Mouse (Mus musculus): ENCODE measurements at regions not wholly inside any gene's neighbourhood (a gene's known extent, or its start where the extent isn't known, plus 50 kb on each side); places are given as distances from the start of the nearest gene placed in this dataset.

DNA sequence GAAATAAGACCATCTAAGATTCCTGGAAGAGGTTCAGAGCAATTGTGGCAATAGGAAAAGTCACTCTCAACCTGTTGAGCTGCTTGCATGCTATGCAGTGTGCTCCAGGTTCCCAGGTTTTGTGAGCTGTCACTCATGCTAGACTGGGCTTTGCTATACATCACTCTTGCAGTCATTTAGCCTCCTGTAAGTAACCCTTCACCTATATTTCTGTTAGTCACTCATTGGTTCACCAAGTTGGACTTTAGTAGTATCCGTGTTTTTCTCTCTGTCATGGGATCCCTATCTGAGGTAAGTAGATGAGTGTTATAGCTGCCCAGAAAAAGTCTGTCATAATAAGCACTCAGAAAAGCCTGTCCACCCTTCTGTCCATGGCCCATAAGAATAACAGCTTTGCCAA, 332.3 kb upstream of the Tbl1xr1 start:
- Histone ChIP-seq H3K27ac (ENCODE audit: low read length) (no peak overlapping the region), H3K4me3 (ENCODE audit: low read length) (no peak overlapping the region), H3K9me3 (ENCODE audit: control insufficient read depth, low read length) (no peaks in the 10 kb centered on the region), H3K4me1 (ENCODE audit: control insufficient read depth, insufficient read depth, low read length) (no peaks in the 10 kb centered on the region), H3K27me3 (replicated peaks; ENCODE audit: control insufficient read depth, insufficient read depth, low read length) (no peaks in the 10 kb centered on the region), H3K4me2 (ENCODE audit: low read depth, low read length) (no peak overlapping the region), H3K9ac (ENCODE audit: low read depth, low read length) (no peak overlapping the region), H3K36me3 (ENCODE audit: control insufficient read depth, insufficient read depth, low read length) (no peaks in the 10 kb centered on the region)
- ATAC-seq: no peak
- 87% methylated on average over 1 of the region's 1 CpGs for WGBS

DNA sequence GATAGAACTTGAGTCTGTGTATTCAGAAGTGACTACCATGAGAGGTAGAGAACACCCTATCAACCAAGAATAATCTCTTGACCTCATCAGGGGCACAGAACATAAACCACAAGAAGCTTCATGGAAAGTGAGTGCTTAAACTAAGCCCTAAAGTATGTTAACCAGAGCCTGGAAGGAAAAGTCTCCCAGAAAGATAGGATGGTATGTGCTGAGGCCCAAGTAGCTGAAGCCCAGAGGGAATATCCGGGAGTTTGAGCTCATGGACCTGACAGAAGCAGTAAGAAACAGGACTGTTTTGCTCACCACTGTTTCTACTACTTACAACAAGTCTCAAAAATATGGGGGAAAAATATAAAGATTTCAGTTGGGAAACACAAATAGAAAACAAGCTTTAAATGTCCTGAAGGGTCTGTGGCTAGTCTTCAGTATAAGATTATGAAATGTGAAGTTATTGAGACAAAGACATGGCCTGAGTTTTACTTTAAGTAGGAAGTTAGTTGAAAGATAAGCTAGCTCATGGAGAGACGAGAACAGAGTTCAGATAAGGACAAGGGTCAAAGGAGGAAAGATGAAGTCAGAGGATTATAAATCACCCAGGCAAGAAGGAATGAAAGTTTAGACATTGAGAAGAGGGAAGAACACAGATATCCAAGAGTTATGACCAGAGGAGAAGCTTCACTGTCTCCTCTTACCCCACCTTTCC, 315.8 kb upstream of the Tbl1xr1 start:
- no peak for ATAC-seq
- 59% methylated on average over 2 of the region's 2 CpGs for WGBS

DNA sequence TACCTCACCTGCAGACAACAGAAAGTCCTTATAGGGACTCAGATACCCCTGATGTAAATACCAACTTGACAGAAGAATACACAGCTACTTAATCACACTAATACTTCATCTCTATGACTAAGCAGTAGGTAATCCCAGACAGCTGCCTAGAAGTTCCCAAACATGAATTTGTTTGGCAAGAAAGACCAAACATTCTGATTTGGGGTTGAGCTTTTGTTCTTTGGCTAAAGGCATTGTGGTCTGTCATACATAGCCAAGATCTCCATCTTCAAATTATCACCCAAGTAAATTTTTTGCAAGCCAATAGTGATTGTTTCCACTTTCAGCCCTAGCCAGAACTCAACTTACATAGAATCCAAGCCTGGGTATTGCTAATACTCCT, 315.2 kb upstream of the Tbl1xr1 start:
- H3K27ac ChIP-seq (ENCODE audit: low read length): no peak overlapping the region
- H3K36me3 ChIP-seq (ENCODE audit: control insufficient read depth, insufficient read depth, low read length): no peaks in the 10 kb centered on the region
- H3K4me3 ChIP-seq (ENCODE audit: low read length): no peak overlapping the region
- no peaks in the 10 kb centered on the region for H3K9me3 ChIP-seq (ENCODE audit: control insufficient read depth, low read length)
- no peaks in the 10 kb centered on the region for H3K4me1 ChIP-seq (ENCODE audit: control insufficient read depth, insufficient read depth, low read length)
- ATAC-seq: no peak
- no peak overlapping the region for H3K4me2 ChIP-seq (ENCODE audit: low read depth, low read length)
- no peak overlapping the region for H3K9ac ChIP-seq (ENCODE audit: low read depth, low read length)
- H3K27me3 ChIP-seq (replicated peaks; ENCODE audit: control insufficient read depth, insufficient read depth, low read length): no peaks in the 10 kb centered on the region

More for the DNA sequence above, 315.8 kb upstream of the Tbl1xr1 start:
- Histone ChIP-seq H3K9me3 (ENCODE audit: control insufficient read depth, low read length) (no peaks in the 10 kb centered on the region), H3K27ac (ENCODE audit: low read length) (no peak overlapping the region), H3K4me2 (ENCODE audit: low read depth, low read length) (no peak overlapping the region), H3K9ac (ENCODE audit: low read depth, low read length) (no peak overlapping the region), H3K4me1 (ENCODE audit: control insufficient read depth, insufficient read depth, low read length) (no peaks in the 10 kb centered on the region), H3K27me3 (replicated peaks; ENCODE audit: control insufficient read depth, insufficient read depth, low read length) (no peaks in the 10 kb centered on the region), H3K4me3 (ENCODE audit: low read length) (no peak overlapping the region), H3K36me3 (ENCODE audit: control insufficient read depth, insufficient read depth, low read length) (no peaks in the 10 kb centered on the region)

DNA sequence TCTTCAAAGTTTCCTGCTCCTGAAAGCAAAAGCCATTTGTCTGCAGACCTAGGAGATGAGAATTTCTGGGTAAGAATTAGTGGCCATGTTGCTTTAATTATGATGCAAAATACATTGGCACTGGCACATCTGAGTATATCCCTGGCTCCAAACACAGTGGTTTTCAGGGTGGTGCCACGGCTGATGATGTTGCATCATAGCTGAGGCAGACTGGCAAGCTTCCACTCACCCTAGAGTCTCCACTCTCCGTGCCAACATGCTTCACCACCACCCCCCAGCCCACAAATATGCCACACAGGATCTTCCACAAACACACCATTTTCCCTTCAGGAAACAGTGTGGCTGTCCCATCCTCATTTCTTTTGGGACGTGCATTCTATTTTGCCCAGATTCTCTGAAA, 314.5 kb upstream of the Tbl1xr1 start:
- Histone ChIP-seq H3K4me1 (ENCODE audit: control insufficient read depth, insufficient read depth, low read length) (no peaks in the 10 kb centered on the region), H3K36me3 (ENCODE audit: control insufficient read depth, insufficient read depth, low read length) (no peaks in the 10 kb centered on the region), H3K9me3 (ENCODE audit: control insufficient read depth, low read length) (no peaks in the 10 kb centered on the region), H3K27ac (ENCODE audit: low read length) (no peak overlapping the region), H3K9ac (ENCODE audit: low read depth, low read length) (no peak overlapping the region), H3K4me3 (ENCODE audit: low read length) (no peak overlapping the region), H3K4me2 (ENCODE audit: low read depth, low read length) (no peak overlapping the region), H3K27me3 (replicated peaks; ENCODE audit: control insufficient read depth, insufficient read depth, low read length) (no peaks in the 10 kb centered on the region)
- no peak for ATAC-seq
- WGBS: 76% methylated on average over 3 of the region's 3 CpGs

DNA sequence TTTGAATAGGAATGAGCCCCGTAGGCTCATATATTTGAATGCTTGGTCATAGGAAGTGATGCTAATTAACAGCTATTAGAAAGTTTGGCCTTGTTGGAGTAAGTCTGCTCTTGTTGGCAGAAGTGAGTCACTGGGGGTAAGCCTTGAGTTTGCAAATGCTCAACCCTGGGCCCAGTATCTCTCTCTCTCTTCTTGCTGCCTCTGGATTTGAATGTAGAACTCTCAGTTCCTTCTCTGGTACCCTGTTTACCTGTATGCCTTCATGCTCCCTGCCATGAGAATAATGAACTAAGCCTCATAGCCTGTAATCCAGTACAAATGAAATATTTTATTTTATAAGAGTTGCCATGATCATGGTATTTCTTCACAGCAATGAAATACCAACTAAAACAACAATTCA, 308.4 kb upstream of the Tbl1xr1 start:
- 94% methylated on average over 1 of the region's 1 CpGs for WGBS
- Histone ChIP-seq H3K27me3 (replicated peaks; ENCODE audit: control insufficient read depth, insufficient read depth, low read length) (no peaks in the 10 kb centered on the region), H3K4me2 (ENCODE audit: low read depth, low read length) (no peak overlapping the region), H3K4me1 (ENCODE audit: control insufficient read depth, insufficient read depth, low read length) (peaks cover 2% of the 10 kb centered on the region; the same call in 1 of the 2 replicates), H3K4me3 (ENCODE audit: low read length) (no peak overlapping the region), H3K27ac (ENCODE audit: low read length) (no peak overlapping the region), H3K9me3 (ENCODE audit: control insufficient read depth, low read length) (no peaks in the 10 kb centered on the region), H3K36me3 (ENCODE audit: control insufficient read depth, insufficient read depth, low read length) (no peaks in the 10 kb centered on the region), H3K9ac (ENCODE audit: low read depth, low read length) (no peak overlapping the region)
- no peak for ATAC-seq

DNA sequence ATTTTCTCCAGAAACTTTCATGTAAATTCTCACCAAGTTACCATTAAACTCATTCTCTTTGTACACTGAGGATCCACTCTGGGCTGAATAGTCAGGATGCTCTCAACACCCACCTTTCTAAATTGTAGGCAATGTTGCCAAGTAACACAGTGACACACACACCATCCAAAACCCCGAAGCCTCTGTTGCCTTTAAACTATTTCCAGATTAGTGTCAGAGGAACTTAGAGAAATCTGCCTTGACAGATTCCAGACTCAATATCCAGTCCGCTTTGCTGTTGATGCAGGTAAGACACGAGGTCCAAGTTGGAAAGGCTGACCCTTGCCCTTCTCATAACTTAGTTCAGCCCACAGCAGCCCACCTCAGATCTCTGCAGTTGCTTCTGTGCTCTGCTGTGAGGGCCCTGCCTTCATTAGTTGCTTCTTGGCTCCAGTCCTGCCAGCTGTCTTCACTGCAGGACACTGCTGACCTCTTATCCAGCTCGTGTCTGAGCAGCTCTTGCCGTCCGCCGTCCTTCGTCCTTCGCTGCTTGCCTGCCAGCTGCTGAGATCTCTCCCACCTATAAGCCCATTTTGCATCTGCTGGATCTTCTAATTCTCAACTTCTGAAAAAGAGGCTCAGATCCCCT, 306.4 kb upstream of the Tbl1xr1 start:
- no peak overlapping the region for H3K9ac ChIP-seq (ENCODE audit: low read depth, low read length)
- no peak overlapping the region for H3K27ac ChIP-seq (ENCODE audit: low read length)
- WGBS: 52% methylated on average over 9 of the region's 9 CpGs
- no peak overlapping the region for H3K4me3 ChIP-seq (ENCODE audit: low read length)
- no peak for ATAC-seq
- no peaks in the 10 kb centered on the region for H3K9me3 ChIP-seq (ENCODE audit: control insufficient read depth, low read length)
- no peaks in the 10 kb centered on the region for H3K27me3 ChIP-seq (replicated peaks; ENCODE audit: control insufficient read depth, insufficient read depth, low read length)
- peaks cover 2% of the 10 kb centered on the region; the same call in 1 of the 2 replicates for H3K4me1 ChIP-seq (ENCODE audit: control insufficient read depth, insufficient read depth, low read length)
- H3K4me2 ChIP-seq (ENCODE audit: low read depth, low read length): no peak overlapping the region
- H3K36me3 ChIP-seq (ENCODE audit: control insufficient read depth, insufficient read depth, low read length): no peaks in the 10 kb centered on the region

DNA sequence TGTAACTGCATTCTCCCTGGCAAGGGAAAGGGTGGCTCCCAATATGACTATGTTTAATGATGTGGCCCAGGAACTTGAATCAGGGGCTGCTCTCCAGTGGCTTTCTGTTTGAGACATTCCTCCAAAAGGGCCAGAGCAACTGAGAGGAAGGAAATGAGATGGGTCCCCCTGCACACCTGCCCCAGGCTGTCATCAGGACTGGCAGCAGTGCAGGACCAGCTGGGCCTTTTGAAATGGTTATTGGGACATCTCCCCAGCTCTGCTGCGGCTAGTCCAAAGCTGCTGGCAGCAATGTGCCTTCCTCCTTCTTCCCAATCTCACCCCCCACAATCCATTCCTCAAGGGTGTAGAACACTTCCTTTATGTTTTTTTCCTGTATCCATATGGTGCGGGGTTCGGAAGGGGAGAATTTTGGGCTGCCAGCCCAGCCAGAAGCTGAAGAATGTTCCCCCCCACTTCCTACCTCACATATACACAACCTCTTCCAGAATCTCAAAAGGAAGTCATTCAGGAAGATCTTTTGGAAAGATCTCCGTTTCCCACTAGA, 304.6 kb upstream of the Tbl1xr1 start:
- H3K4me3 ChIP-seq (ENCODE audit: low read length): no peak overlapping the region
- H3K9me3 ChIP-seq (ENCODE audit: control insufficient read depth, low read length): no peaks in the 10 kb centered on the region
- H3K4me2 ChIP-seq (ENCODE audit: low read depth, low read length): no peak overlapping the region
- 66% methylated on average over 4 of the region's 4 CpGs for WGBS
- no peaks in the 10 kb centered on the region for H3K36me3 ChIP-seq (ENCODE audit: control insufficient read depth, insufficient read depth, low read length)
- H3K27me3 ChIP-seq (replicated peaks; ENCODE audit: control insufficient read depth, insufficient read depth, low read length): no peaks in the 10 kb centered on the region
- H3K9ac ChIP-seq (ENCODE audit: low read depth, low read length): no peak overlapping the region
- ATAC-seq: no peak
- H3K27ac ChIP-seq (ENCODE audit: low read length): no peak overlapping the region
- H3K4me1 ChIP-seq (ENCODE audit: control insufficient read depth, insufficient read depth, low read length): peaks cover 2% of the 10 kb centered on the region; the same call in 1 of the 2 replicates

DNA sequence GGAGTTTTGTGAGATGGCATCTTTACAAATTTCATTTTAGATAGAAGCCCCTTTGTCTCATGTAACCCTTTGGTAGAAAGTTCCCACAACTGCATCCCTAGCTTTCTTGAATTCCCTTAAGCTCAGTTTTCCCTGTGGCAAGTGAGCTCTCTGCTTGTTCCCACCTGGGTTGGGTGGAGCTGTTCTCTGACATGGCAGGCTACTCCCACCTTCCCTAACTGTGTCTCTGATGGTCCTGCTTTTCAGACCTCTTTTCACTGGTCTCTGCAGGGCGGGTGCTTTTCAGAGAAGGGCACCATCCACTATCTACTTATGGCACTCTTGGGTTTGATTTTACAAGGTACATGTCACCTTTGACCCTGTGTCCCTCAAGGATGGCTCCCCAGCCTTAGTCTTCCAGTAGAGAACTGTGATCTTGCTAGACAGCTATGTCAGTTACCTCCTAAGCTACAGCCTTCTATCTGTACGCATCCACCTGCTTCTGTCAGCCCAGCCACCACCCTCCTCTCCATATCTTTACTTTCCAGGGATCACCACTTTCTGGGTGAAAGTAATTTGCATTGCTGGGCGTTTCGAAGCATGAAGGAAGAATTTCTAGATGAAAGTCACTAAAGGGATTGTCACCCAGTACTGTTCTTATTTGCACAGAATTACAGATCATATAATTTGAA, 302.1 kb upstream of the Tbl1xr1 start:
- H3K27me3 ChIP-seq (replicated peaks; ENCODE audit: control insufficient read depth, insufficient read depth, low read length): no peaks in the 10 kb centered on the region
- no peak for ATAC-seq
- no peak overlapping the region for H3K9ac ChIP-seq (ENCODE audit: low read depth, low read length)
- H3K4me2 ChIP-seq (ENCODE audit: low read depth, low read length): no peak overlapping the region
- peaks cover 2% of the 10 kb centered on the region; the same call in 1 of the 2 replicates for H3K4me1 ChIP-seq (ENCODE audit: control insufficient read depth, insufficient read depth, low read length)
- no peaks in the 10 kb centered on the region for H3K9me3 ChIP-seq (ENCODE audit: control insufficient read depth, low read length)
- no peak overlapping the region for H3K27ac ChIP-seq (ENCODE audit: low read length)
- no peaks in the 10 kb centered on the region for H3K36me3 ChIP-seq (ENCODE audit: control insufficient read depth, insufficient read depth, low read length)
- H3K4me3 ChIP-seq (ENCODE audit: low read length): no peak overlapping the region
- WGBS: 84% methylated on average over 4 of the region's 4 CpGs

DNA sequence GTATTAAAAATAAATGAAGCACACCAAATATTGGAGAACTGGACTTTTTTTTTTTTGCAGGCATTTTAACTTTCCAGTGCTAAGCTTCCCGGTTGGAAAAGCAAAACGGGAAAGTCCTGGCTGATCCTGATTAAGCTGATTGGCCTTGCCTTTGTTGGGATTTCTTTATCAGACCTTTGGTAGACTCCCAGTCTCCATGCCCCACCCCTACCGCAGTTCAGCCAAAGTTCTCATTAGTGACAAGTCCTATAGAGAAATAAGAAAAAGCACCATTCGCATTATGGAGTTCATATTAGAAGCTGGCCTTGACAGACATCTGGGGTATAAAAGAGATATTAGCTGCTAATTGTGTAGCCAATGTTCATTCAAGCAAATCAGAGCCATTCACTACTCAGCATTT, 297.7 kb upstream of the Tbl1xr1 start:
- Histone ChIP-seq H3K4me1 (ENCODE audit: control insufficient read depth, insufficient read depth, low read length) (no peaks in the 10 kb centered on the region), H3K36me3 (ENCODE audit: control insufficient read depth, insufficient read depth, low read length) (no peaks in the 10 kb centered on the region), H3K27me3 (replicated peaks; ENCODE audit: control insufficient read depth, insufficient read depth, low read length) (no peaks in the 10 kb centered on the region), H3K9ac (ENCODE audit: low read depth, low read length) (no peak overlapping the region), H3K9me3 (ENCODE audit: control insufficient read depth, low read length) (no peaks in the 10 kb centered on the region), H3K4me3 (ENCODE audit: low read length) (no peak overlapping the region), H3K27ac (ENCODE audit: low read length) (no peak overlapping the region), H3K4me2 (ENCODE audit: low read depth, low read length) (no peak overlapping the region)
- 75% methylated on average over 4 of the region's 4 CpGs for WGBS
- ATAC-seq: no peak
